Mouse (Mus musculus): ENCODE measurements around the gene Elavl3.
A peak's percentile ranks its signal among the peaks of the same experiment; 100 is the strongest.

The Elavl3 gene

GRCm38 (mm10) chr9:22057031-22057517 is 5.3 kb upstream of the Elavl3 start:
- DNase-seq = no peak

GRCm38 (mm10) chr9:22056303-22056910 is 4.6 kb upstream of the Elavl3 start:
- DNase-seq = peak; percentile 45

GRCm38 (mm10) chr9:22055713-22056112 is 3.9 kb upstream of the Elavl3 start:
- no peak for DNase-seq

GRCm38 (mm10) chr9:22054411-22055076 is 2.7 kb upstream of the Elavl3 start:
- DNase-seq = peak; percentile 82

- no peak for DNase-seq
Measured at GRCm38 (mm10) chr9:22053657-22054056, 1.8 kb upstream of the Elavl3 start.

- no peak for DNase-seq
Measured at GRCm38 (mm10) chr9:22051161-22051957, 464 bp downstream of the Elavl3 start.

- DNase-seq = peak; percentile 62
Measured at GRCm38 (mm10) chr9:22050351-22050889, 1.4 kb downstream of the Elavl3 start.

GRCm38 (mm10) chr9:22049721-22050270 is 2.0 kb downstream of the Elavl3 start:
- DNase-seq = no peak

- no peak for DNase-seq
Measured at GRCm38 (mm10) chr9:22049315-22049714, 2.5 kb downstream of the Elavl3 start.

GRCm38 (mm10) chr9:22047329-22047728 is 4.5 kb downstream of the Elavl3 start:
- no peak for DNase-seq

GRCm38 (mm10) chr9:22041832-22042231 is 10.0 kb downstream of the Elavl3 start:
- no peak for DNase-seq

- DNase-seq = no peak
Measured at GRCm38 (mm10) chr9:22037826-22038225, 14.0 kb downstream of the Elavl3 start.

- DNase-seq = no peak
Measured at GRCm38 (mm10) chr9:22035300-22036044, 16.4 kb downstream of the Elavl3 start.

GRCm38 (mm10) chr9:22030386-22030785 is 21.4 kb downstream of the Elavl3 start:
- no peak for DNase-seq

- DNase-seq = no peak
Measured at GRCm38 (mm10) chr9:22028467-22028866, 23.4 kb downstream of the Elavl3 start.

GRCm38 (mm10) chr9:22024592-22024991 is 27.2 kb downstream of the Elavl3 start:
- no peak for DNase-seq

GRCm38 (mm10) chr9:22017208-22017825 is 34.5 kb downstream of the Elavl3 start:
- DNase-seq = no peak

- DNase-seq = no peak
Measured at GRCm38 (mm10) chr9:22016245-22016644, 35.6 kb downstream of the Elavl3 start.

GRCm38 (mm10) chr9:22012731-22013130 is 39.1 kb downstream of the Elavl3 start:
- no peak for DNase-seq

GRCm38 (mm10) chr9:22011055-22011454 is 40.8 kb downstream of the Elavl3 start:
- no peak for DNase-seq

- no peak for DNase-seq
Measured at GRCm38 (mm10) chr9:22004546-22004945, 47.3 kb downstream of the Elavl3 start.

GRCm38 (mm10) chr9:22003163-22003554 is 48.7 kb downstream of the Elavl3 start:
- no peak for DNase-seq

Data from kidney, adult 11 months (tissue).